Mouse (Mus musculus) layer of hippocampus, adult 9-11 months (tissue): ENCODE data around the gene Gm20388.

Source experiments
- DNase-seq: peaks from one replicate; pipeline ENCODE4 v3.0.0; 2022

The Gm20388 gene

DNA sequence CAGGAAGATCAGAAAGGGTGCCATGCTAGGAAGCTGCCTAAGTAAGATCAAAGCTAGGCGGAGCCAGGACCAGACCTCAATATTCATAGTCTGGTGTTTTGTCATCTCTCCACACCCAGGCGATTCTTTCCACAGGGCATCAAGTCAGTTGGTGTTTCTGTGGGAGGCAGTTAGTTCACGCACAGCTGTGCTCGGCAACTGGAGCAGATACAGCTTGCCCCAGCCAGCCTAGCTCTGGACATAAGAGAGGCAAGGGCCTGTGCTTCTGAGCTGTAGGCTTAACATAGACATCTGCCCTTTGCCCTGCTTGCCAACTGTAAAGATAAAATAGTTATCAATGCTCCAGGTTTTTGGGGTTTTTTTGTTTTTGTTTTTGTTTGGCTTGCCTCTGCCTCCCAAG lies 3721.6 kb downstream of the Gm20388 start:
- DNase-seq: no peak

DNA sequence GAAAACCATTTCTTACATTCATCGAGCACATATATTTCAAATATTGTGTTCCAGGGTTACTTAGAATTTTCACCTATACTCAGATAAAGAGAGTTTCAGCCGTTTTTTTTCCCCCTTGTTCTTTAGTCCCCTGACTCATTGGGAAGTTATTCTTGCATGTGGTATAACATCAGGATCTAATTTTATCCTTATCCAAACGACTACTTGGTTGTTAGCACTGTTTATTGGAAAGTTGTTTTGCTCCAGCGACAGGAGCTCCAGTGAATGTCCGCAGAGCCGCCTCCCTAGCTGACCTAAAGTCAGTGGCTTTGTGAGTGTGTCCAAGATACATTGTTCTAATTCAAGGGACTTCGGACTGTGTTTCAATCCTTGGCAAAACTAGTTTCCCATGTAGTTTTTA lies 3723.2 kb downstream of the Gm20388 start:
- DNase-seq: no peak

DNA sequence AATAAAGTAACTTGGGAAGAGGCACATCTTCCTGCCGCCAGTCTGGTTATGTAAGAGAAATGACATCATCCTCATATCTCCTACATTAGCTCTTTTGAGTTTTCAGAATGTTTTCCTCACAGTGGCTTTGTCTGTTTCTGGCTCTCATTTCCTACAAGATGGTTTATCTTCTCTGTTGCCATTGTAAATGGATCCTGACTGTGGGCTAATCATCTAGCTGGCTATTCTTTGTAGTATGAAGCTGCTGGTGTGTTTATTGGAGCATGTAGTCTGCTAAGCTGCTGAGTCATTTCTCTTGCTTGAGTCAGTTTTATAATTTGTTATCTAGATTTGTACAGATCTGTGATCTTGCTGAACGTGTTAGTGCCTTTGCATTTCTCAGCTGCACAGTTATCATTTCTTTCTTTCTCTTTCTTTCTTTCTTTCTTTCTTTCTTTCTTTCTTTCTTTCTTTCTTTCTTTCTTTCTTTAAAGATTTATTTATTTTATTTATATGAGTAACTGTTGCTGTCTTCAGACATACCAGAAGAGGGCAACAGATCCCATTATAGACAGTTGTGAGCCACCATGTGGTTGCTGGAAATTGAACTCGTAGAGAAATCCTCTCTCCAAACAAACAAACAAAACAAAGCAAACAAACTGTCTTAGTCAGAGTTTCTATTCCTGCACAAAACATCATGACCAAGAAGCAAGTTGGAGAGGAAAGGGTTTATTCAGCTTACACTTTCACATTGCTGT lies 3723.9 kb downstream of the Gm20388 start:
- no peak for DNase-seq

DNA sequence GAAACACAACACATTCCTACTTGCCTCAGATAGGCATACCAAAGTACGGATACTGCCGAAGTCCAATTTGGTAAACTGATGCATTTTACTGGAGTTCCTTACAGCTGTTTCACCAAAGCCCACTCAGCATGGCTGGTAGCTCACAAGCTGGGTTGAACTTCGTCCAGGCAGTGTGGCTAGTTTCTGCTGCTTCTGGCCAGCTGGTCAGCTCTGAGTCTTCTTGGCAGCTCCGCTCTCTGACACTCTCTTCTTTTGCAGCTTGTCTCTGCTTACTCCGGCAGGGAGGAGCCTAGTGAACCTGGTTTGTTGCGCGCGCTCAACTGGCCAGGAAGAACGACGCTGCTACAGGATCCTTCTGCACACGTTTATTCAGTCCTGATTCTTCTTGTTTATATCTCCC lies 3725.0 kb downstream of the Gm20388 start:
- DNase-seq: no peak

DNA sequence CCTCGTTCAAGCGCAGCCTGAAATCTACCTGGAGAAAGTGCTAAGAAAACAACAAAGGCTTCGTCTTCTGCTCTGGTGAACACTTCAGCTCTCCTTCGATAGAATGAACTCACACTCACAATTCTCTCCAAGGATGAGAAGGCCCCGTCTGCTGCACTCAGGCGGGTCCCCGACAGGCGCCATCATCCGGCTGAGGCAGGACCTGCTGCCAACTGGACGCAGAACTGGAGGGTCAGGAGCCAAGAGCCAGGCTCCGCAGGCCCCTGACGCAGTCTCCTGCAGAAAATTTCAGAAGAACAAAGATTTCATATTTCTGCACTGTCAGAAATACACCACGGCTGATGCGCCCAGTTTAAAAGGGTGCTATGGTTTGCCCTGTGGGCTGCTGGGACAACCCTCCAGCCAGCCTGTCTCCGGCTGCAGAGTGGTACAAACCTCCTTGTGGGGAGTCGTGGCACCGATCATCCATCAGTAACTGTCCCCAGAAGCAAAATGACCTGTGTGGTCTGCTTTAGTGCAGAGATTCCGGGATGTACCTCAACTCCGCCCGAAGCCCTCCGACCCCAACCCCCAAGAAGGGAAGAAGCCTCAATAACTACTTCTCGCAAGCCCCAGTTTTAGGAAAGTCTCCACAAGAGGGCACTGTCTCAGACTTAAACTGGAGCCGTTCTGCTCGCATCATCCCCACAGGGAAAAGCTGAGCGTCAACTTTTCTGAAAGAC lies 3732.8 kb downstream of the Gm20388 start:
- no peak for DNase-seq

DNA sequence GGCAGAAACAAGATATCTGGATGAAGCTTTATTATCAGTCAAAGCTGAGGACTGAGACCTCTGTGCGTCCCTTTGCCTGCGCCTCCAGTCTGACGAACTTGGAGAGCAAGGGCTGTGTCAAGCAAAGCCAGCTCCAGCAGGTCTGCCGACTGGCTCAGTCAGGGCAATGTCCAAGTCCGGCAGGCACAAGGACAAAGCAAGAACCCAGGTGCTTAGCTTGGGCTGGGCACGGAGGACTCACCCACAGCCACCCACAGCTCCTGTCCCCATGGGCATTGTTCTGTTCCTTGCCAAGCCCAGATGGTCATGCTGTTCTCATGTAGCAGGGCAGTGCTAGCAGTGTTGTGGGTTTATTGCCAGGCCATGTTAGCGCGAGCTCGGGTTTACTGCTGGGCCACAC lies 3734.6 kb downstream of the Gm20388 start:
- DNase-seq: no peak

DNA sequence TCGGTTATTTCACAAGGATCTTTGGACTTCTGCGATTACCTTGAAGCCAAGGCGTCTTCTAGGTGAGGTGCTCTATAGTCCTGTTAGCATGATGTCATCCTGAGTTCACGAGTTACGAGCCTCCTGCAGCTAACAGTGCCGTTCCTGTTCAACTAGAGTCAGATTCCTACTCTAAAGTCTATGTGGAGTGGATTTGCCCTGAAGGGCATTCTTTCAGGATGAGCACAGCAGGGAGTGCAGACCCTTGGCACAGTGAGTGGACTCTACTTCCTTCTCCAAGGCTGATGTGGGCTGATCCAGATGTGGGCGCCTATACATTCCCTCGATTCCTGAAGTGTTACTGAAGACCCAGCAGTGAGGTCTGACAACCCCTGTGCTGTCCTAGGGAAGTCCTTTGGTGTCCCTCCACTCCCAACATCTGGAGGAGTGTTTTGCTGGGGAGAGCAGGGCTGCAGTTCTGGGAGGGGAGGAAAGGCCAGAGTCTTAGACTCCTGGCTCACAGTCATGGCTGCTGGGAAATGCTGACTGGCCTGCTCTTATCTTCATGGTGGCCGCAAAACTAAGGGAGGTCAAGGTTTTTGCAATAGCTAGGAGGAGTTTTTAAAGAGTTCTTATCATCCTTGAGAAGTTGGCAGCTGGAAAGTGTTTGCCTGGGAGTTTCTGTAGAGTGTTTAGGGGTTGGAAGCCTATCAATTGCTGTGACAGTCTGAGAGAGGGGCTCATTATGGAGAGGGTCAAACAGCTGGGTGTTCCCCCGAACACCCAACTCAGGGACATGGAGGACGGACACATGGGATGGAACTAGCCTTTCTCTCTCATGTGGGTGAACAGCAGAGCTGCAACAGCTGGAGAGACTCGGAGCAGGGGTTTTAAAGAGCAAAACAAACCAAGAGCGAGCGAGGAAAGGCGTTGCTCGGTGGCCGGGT lies 3737.9 kb downstream of the Gm20388 start:
- no peak for DNase-seq

DNA sequence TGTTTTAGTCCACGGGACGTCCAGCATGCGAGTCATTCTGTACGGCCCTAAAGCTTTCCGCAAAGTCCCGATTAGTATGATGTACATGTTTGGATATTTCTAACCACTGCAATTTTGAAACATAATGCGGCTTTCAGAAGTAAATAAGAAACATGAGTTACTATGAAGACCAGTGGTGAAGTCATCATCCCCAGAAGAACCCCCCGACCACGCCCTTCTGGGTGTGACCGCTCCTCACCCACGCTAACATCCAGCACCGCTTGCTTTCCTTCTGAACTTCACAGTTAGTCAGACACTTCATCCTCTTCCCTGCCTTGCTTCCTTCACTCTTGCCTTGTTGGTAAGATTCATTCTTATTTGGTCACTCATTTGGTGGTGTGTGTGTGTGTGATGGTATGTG lies 3738.8 kb downstream of the Gm20388 start:
- DNase-seq: no peak

DNA sequence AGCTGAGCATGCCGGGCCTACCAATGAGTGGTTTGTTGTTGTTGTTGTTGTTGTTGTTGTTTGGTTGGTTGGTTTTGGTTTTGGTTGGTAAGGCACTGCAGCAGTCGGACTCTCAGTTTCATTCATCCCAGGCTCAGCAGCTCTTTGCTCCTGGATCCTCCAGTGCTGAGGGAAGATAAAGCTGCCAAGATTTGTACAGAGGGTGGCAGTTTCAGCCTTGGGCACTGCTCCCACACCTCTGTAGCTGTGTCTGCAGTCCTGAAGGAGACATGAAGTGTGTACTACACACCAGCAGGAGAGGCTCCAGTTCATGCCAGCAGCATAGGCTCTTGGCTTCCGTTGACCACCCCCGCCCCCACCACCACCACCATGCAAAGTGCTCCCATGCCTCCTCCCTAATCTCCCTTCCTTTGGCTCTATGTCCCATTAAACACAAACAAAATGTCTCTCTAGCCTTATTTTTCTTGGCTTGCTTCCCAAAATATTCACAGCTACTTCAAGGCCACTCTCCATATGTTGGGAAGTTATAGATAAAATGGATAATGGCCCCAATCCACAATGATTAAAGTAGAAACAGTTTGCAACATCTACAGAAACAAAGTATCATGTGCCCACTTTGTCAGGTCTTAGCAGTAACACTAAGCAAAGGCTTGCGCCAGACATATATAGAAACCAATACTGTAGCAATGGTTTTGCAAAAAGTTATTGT lies 3740.9 kb downstream of the Gm20388 start:
- no peak for DNase-seq

DNA sequence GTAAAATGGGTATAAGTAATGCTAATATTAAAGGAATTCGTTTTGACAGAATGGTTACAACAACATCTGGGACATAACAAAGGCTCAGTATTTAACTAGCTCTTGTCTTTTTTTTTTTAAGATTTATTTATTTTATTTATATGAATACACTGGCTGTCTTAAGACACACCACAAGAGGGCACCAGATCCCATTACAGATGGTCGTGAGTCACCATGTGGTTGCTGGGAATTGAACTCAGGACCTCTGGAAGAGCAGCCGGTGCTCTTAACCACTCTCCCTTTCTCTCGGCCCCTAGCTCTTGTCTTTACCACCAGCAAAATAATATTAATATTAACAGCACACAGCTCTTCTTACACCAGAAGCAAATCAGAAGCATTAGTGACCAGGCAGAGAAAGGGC lies 3742.0 kb downstream of the Gm20388 start:
- DNase-seq: no peak

DNA sequence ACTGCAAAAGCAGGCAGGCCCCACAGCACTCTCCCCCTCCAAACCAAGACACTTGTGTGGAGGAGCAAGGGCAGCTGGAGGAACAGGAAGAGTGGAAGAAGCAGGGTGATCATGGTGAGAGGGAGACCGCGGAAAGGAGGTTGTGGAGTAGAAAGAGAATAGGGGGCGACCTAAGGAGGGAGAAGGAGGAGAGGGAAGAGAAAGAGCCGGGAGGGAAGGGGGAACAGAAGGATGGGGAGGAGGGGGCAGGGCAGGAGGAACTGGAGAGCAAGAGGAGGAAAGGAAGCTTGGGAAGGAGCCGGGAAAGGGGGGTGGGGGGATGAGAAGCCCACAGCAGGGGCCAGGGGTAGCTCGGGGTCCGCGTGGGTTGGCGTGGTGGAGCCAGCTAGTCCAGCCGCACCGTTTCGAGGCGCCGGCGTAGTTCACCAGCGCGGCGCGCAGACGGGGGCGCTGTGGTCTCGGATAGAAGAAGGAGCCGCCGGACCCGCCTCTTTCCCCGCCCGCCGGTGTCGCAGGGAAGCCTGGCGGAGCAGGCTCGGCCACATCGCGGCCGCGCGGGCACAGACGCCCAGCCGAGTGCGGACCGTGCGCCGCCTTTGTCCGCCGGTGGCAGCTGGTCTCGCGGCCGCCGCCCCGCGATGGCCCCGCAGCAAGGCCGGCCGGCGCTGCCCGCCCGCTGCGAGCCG lies 3742.8 kb downstream of the Gm20388 start, which contains the start of gene Rhou:
Gene Rhou (plus strand): TSS at position 622 of the 686 bp plus-strand sequence.
- DNase-seq: peak; percentile 92

DNA sequence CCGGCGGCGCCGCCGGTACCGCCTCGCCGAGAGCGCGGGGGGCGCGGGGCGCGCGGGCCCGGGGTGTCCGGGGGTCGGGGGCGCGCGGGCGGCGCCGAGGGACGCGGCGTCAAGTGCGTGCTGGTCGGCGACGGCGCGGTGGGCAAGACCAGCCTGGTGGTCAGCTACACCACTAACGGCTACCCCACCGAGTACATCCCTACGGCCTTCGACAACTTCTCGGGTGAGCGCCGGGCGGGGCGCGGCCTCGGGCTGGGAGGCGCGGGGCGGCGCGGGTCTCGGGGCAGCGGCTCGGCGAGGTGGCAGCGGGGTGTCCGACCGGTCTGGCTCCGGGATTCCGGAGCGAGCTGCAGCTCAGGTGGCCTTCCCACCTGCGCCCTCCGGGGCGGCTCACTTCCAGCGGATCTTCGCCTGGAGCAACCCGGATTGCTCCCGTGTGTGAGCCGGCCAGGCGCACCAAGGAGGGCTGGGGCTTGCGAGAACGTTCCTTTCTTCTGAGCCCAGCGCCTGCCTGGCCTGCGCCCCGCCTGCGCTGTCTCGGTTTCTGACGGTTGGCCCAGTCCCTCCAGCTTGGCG lies 3743.4 kb downstream of the Gm20388 start:
- DNase-seq: no peak

DNA sequence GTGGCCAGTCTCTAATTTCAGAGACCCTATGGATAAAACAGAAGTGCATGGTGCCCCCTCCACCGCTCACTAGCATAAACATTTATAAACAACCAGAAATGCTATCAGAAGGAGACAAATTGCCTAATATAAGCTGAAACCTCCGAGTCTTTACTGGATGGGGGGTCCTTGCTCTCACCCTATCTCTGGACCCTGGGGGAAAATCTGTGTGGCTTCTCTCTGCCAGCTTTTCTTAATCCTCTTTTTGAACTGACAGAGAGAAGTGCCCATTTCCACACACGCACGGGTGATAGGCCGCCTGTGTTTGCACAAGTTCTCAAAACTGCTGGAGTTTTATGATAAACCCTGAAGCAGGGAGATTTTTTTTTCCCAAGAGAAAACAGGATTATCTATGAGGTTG lies 3744.1 kb downstream of the Gm20388 start:
- DNase-seq: no peak

DNA sequence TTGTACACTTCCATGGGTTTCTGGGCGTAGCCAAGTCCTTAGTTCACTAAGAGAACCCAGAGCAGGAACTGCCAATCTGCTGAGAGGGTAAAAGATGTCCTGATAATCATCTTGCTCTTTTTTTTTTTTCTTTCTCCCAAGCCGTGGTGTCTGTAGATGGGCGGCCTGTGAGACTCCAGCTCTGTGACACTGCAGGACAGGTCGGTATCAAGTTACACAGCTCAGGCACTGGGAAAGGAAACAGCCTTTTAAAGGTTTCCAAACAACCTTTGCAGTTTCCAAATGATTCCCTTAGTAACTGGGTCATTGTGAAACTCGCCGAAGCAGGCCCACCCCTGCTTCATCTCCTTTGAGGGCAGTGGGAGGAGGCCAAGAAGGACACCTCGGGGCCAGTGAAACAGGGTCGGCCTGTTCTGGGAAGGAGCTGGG lies 3744.7 kb downstream of the Gm20388 start:
- DNase-seq: no peak

DNA sequence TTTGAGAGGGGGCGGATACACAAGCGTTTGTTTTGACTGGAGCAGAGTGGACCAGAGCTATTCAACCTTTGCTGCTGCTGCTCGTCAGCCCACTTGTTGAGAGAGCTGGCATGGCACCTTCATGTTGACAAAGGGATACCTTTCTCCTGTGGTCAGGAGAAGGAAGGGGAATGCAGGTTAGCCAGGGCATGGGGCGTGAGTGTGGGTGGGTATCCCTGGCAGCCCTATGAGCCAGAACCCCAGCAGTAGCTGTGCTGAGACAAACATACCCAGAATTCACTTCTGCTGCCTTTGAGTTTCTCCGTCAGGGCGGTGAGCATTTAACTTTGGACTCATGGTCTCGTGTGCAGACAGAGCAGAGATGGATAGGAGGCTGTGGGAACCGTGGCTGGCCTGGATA lies 3747.2 kb downstream of the Gm20388 start:
- DNase-seq: no peak

DNA sequence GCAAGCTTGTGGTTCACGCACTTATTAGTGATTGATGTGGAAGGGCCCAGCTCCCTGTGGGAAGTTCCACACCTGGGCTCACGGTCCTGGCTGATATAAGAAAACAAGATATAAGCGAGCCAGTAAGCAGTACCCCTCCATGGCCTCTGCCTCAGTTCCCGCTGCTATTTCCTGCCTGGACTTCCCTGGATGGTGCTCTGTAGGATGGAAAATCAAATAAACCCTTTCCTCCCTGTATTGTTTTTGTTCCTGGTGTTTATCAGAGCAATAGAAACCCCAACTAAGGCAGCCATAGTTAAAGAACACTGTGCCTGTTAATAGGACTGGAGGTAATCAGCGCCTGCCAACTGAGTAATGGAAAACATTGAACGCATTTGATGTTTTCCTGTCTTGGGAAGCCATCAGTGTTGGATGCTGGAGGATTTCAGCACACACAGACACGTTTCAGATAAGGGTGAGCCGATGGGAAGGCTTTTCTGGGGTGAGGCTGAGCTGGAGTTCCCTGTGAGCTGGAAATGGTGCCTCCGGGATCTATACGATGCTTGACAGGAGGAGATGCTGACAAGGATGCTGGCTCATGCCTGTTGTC lies 3748.9 kb downstream of the Gm20388 start:
- no peak for DNase-seq

DNA sequence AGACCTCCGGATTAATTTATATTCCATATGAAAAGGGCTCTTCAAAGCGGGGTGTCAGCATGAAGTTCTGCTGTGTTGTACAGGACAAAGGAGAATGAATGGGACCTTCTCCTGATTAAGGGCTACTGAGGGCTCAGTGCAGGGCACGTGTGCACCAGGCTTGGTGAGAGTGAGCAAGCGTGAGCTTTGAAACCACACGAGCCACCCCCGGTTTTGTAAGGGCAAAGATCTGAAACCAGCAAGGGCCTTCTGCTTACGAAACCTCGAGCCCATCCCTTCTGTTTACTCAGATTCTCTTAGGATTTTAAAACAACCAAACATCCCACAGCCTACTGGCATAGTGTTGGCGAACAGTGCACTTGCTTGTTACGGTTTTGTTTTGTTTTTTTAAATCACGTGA lies 3750.9 kb downstream of the Gm20388 start:
- no peak for DNase-seq

DNA sequence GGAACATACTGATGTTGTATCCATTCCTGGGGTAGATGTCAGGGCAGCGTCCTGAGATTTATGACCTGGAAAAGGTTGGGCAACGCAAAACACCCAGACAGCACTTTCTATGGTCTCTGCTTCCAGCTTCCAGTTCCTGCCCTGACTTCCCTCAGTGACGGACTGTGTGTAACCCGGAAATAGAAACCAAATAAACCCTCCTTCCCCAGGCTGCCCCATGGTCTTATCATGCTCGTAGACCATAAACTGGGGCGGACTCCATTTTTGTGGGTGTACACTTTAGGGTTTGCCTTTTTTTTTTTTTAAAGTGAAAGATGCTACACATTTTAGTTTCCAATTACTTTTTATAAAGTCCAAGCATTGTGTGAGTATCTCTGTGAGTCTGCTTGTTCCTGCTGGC lies 3754.9 kb downstream of the Gm20388 start:
- DNase-seq: no peak

DNA sequence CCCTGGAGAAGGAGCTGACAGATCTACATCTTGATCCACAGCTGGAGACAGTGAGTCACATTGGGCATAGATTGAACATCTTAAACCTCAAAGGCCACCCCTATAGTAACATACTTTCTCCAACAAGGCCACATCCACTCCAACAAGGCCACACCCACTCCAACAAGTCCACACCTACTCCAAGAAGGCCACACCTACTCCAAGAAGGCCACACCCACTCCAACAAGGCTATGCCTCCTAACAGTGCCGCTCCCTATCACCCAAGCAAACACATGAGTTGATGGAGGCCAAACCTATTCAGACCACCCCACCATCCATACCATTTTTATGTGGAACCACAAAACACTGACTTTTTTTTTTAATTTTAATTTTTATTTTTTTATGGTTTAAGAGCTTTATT lies 3756.2 kb downstream of the Gm20388 start:
- no peak for DNase-seq

DNA sequence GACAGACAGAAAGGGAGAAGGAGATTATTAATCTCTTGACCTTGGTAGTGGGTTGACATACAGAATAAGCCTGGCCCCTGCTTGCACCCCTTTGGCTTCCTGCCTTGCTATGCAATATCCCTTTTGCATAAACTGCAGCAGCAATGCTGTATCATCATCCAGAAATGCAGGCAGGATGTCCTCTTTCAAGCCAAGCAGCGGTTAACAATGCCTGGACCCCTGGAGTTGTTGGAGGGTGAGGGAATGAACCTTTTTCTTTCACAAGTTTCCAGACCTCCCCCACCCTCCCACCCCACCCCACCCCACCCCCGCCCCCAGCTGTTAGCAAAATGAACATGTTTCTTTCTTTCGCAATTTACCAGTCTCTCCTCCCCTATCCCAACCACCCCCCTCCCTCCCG lies 3758.0 kb downstream of the Gm20388 start:
- no peak for DNase-seq

DNA sequence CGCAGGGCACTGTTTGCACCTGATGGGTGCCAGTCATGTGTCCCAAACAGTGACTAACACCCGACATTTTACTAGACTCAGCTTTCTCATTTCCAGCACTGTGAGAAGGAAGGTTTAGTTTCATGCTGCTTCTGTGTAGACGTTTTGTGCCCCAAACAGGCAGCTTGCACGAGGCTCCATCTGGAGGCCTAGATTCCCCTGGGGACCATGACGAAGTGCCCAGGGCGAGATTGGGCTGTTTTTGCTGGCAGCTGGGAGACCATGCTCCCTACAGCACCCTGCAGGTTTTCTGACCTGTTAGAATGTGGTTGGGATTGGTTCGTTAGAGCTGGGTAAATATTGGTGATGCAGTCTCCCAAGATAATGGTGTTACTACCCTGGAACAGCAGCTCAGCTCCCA lies 3760.1 kb downstream of the Gm20388 start:
- no peak for DNase-seq
